Mouse (Mus musculus): ENCODE results near the gene Dusp16. TPM values are rescaled to one million over a fixed set of nuclear protein-coding genes. Genes with fewer than 3 reads are reported as not detected.

Gene Dusp16
- total RNA-seq, 1 experiment from 2014 or later, result 23.0 TPM

- DNase-seq, result peak; percentile 45
Observed at GRCm38 (mm10) chr6:134791251-134792118, 940 bp downstream of the Dusp16 start.

GRCm38 (mm10) chr6:134789100-134789499 is 3.3 kb downstream of the Dusp16 start:
- no peak for DNase-seq

GRCm38 (mm10) chr6:134786426-134786825 is 6.0 kb downstream of the Dusp16 start:
- no peak for DNase-seq

- no peak for DNase-seq
Observed at GRCm38 (mm10) chr6:134782900-134783299, 9.5 kb downstream of the Dusp16 start.

- DNase-seq, result no peak
Observed at GRCm38 (mm10) chr6:134781494-134781913, 10.9 kb downstream of the Dusp16 start.

- no peak for DNase-seq
Observed at GRCm38 (mm10) chr6:134780024-134780423, 12.4 kb downstream of the Dusp16 start.

- peak; percentile 48 for DNase-seq
Observed at GRCm38 (mm10) chr6:134773961-134774360, 18.5 kb downstream of the Dusp16 start.

GRCm38 (mm10) chr6:134773292-134773893 is 19.0 kb downstream of the Dusp16 start:
- DNase-seq, result no peak

- no peak for DNase-seq
Observed at GRCm38 (mm10) chr6:134770339-134770738, 22.1 kb downstream of the Dusp16 start.

GRCm38 (mm10) chr6:134764441-134765061 is 27.9 kb downstream of the Dusp16 start:
- DNase-seq, result no peak

- DNase-seq, result no peak
Observed at GRCm38 (mm10) chr6:134763436-134763835, 29.0 kb downstream of the Dusp16 start.

- no peak for DNase-seq
Observed at GRCm38 (mm10) chr6:134761808-134762207, 30.6 kb downstream of the Dusp16 start.

- no peak for DNase-seq
Observed at GRCm38 (mm10) chr6:134760926-134761544, 31.4 kb downstream of the Dusp16 start.

- no peak for DNase-seq
Observed at GRCm38 (mm10) chr6:134756058-134756457, 36.4 kb downstream of the Dusp16 start.

- no peak for DNase-seq
Observed at GRCm38 (mm10) chr6:134753858-134754257, 38.6 kb downstream of the Dusp16 start.

GRCm38 (mm10) chr6:134753412-134753811 is 39.0 kb downstream of the Dusp16 start:
- DNase-seq, result no peak

GRCm38 (mm10) chr6:134751883-134752647 is 40.4 kb downstream of the Dusp16 start:
- DNase-seq, result no peak

GRCm38 (mm10) chr6:134751087-134751486 is 41.3 kb downstream of the Dusp16 start:
- DNase-seq, result no peak

GRCm38 (mm10) chr6:134748126-134748525 is 44.3 kb downstream of the Dusp16 start:
- no peak for DNase-seq

- DNase-seq, result no peak
Observed at GRCm38 (mm10) chr6:134745876-134746275, 46.5 kb downstream of the Dusp16 start.

GRCm38 (mm10) chr6:134743568-134743967 is 48.9 kb downstream of the Dusp16 start:
- no peak for DNase-seq

GRCm38 (mm10) chr6:134736853-134737252 is 55.6 kb downstream of the Dusp16 start:
- DNase-seq, result no peak

All from adrenal gland, postnatal 25 days (tissue).